Mouse (Mus musculus) cerebellum, adult 11 months (tissue): ENCODE results near the gene Tsc22d4.

Experiments used
- DNase-seq: peaks from one replicate; pipeline ENCODE4 v3.0.0; 2022

The Tsc22d4 gene

DNA sequence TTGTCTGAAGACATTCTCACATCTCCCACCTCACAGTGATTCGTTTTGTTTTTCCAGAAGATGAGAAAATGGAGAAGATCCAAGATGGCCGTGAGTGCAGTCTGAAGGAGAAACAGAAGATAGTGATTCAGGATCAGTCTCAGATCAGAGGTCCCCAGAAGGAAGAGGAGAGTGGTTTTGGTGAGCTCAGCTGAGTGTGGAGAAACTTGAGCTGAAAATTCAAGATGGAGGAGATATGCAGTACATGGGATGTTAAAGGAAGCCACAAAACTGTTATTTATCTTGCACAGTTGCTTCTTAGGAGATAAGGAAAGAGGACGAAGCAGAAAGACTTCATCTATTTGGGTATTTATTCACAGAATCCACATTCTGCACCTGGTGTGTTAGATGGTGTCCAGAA, 55.4 kb downstream of the Tsc22d4 start:
- no peak for DNase-seq

DNA sequence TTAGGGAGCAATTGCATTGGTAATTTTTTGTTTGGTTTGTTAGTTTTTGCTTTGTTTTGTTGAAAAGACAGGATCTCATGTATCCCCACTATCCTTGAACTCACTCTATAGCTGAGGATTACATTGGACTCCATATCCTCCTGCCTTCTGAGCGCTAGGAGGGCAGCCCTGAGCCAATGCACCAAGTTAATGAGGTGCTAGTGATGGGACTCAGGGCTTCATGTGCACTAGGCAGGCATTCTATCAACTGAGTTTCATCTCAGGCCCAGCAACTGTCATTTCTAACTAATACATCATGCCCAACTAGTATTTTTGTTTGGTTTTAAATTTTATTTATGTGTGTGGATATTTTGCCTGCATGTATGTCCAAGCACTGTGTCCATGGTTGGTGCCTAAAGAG, 60.6 kb downstream of the Tsc22d4 start:
- DNase-seq = no peak

DNA sequence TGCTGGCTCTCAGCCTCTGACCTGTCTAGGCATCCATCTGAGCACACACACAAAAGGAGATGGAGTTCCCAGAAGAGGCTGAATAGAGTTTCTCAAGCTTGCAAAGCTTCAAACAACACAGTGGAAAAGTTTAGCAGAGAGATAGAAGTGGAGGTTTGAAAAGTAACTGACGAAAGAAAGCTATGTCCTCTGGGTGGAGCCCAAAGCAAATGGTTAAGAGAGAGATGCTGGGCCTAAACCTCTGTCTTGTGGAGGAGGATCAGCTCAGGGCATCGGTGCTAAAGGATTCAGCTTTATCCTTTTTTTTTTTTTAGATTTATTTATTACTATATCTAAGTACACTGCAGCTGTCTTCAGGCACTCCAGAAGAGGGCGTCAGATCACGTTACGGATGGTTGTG, 62.8 kb downstream of the Tsc22d4 start:
- DNase-seq = no peak

DNA sequence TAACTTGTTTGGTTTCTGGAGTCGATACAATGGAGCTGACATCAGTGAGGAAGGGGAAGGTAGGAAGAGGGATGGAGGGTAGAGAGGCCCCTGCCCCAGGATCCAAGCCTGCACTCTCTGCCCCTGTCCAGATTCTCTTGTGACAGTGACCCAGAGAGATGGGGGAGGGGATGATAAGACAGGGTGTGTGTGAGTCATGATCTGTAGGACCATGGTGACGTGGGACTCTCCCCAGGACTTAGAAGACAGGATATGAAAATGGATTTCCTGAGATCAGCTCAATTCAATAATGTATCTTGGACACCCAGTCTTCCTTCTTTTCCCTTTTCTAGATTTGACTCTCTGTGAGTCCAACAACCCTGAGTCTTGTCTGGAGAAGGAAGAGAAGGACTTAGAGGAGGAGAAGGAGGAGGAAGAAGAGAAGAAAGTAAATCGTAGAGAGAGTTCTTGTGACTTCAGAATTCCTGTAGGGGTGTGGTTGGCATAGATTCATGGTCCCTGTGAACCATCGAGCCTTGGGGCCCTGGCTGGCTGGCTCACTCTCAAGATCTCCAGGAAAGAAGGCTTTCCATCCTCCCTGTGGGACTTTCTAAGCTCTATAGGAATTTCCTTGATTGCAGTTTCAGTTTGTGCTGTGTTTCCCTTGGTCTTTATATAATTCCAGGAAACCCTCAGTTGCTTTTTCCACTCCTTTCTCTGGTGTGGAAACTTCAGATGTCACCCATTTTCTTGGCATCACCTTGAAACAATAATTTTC, 72.1 kb downstream of the Tsc22d4 start:
- DNase-seq = no peak
